Mouse (Mus musculus) ES-E14 (cell line): ENCODE results near the gene Zp3. TPM values are rescaled to one million over a fixed set of nuclear protein-coding genes. Genes with fewer than 3 reads are reported as not detected.
A peak's percentile ranks its signal among the peaks of the same experiment; 100 is the strongest.

ENCODE experiments used
- DNase-seq: peaks from one replicate; pipeline ENCODE4 v3.0.0-alpha.2; 2013; ENCODE audit warnings: low read depth, low spot score
- H3K27ac ChIP-seq: 2 replicates; pipeline ENCODE4 v1.5.1; 2012; ENCODE audit warnings: low read depth, mild to moderate bottlenecking, low read length, moderate library complexity, mixed read lengths; ENCODE audit not compliant: poor library complexity, insufficient read depth, severe bottlenecking
- H3K36me3 ChIP-seq: 2 replicates; pipeline ENCODE4 v1.6.1; 2012; ENCODE audit warnings: mild to moderate bottlenecking, low read length, moderate library complexity, mixed read lengths; ENCODE audit not compliant: control insufficient read depth, poor library complexity, insufficient read depth, severe bottlenecking
- H3K4me1 ChIP-seq, 2 experiments: fragments of 150-350 bp in 1 of 2; sonication (generic) in 1 of 2; 2 replicates each; pipeline ENCODE4 v1.6.1; 2012; ENCODE audit warnings: low read length in 2 of 2, mild to moderate bottlenecking in 1 of 2, mixed read lengths in 1 of 2; ENCODE audit not compliant: control insufficient read depth in 2 of 2, insufficient read depth in 2 of 2, poor library complexity in 1 of 2
- H3K4me3 ChIP-seq, 2 experiments: fragments of 150-350 bp in 1 of 2; sonication (generic) in 1 of 2; 2 replicates each; pipeline ENCODE4 v1.5.1; 2012; ENCODE audit warnings: low read length in 2 of 2, low read depth in 1 of 2, mild to moderate bottlenecking in 1 of 2, mixed read lengths in 1 of 2; ENCODE audit not compliant: insufficient read depth in 1 of 2, poor library complexity in 1 of 2, severe bottlenecking in 1 of 2
- H3K9ac ChIP-seq: 2 replicates; pipeline ENCODE4 v1.6.1; 2012; ENCODE audit warnings: low read depth, mild to moderate bottlenecking, low read length, mixed read lengths; ENCODE audit not compliant: poor library complexity, insufficient read depth, severe bottlenecking
- H3K9me3 ChIP-seq: fragments of 150-350 bp; sonication (generic); 2 replicates; pipeline ENCODE4 v1.6.1; 2012; ENCODE audit warnings: low read depth, mild to moderate bottlenecking, low read length; ENCODE audit not compliant: control insufficient read depth, insufficient read depth
- CHD2 ChIP-seq: IDR thresholded peaks from 2 replicates; pipeline ENCODE4 v1.6.1; 2014; ENCODE audit warnings: mild to moderate bottlenecking, low read depth, low read length, inconsistent platforms
- HCFC1 ChIP-seq: IDR thresholded peaks from 2 replicates; pipeline ENCODE4 v1.6.1; 2012; ENCODE audit warnings: low read length, inconsistent platforms, borderline replicate concordance; ENCODE audit not compliant: insufficient read depth
- MAFK ChIP-seq: IDR thresholded peaks from 2 replicates; pipeline ENCODE4 v1.6.1; 2014; ENCODE audit warnings: mild to moderate bottlenecking, low read depth, low read length, inconsistent platforms; ENCODE audit not compliant: insufficient read depth
- ZC3H11A ChIP-seq: IDR thresholded peaks from 2 replicates; pipeline ENCODE4 v1.6.1; 2012; ENCODE audit warnings: low read depth, mild to moderate bottlenecking, inconsistent platforms, low read length, borderline replicate concordance
- ZNF384 ChIP-seq: IDR thresholded peaks from 2 replicates; pipeline ENCODE4 v1.6.1; 2012; ENCODE audit warnings: low read depth, low read length, inconsistent platforms
- in situ Hi-C, 2 experiments: fragments of 600-800 bp; cut with MboI; formaldehyde crosslinking; loops; one replicate each; pipeline ENCODE4 v1.15.1; 2025; ENCODE audit warnings: low sequenced_read_pairs in 2 of 2, inconsistent platforms in 1 of 2; ENCODE audit not compliant: unreplicated experiment in 2 of 2
- total RNA-seq: library from RNA; depleted of rRNA; stranded (reverse); fragments of 300-350 nt; gene quantifications from 2 replicates; pipeline ENCODE4 v1.2.3, GENCODE M21; 2012

Zp3 gene
- total RNA-seq, 1 experiment = 12.7 TPM

DNA sequence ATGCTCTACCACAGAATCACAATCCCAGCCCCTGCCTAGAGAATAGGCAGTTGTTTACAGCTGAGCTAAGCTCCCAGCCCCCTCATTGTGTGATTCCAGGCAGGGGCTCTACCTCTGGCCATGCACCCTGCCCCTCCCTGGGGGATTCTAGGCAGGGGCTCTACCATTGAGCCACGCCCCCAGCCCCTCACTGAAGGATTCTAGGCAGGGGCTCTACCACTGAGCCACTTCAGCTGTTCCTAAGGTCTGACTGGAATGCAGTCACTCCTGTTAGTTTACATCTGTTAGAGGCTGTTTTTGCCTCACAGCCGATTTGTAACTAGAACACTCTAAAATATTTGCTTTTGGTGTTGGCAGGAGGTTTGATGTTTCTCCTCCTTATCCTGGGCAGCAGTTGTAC lies 22.4 kb downstream of the Zp3 start:
- no peak for DNase-seq
- Histone ChIP-seq H3K4me3 (no peak overlapping the region), H3K9ac (no peak overlapping the region), H3K4me1 (peaks cover 3 to 8% of the 10 kb centered on the region in 2 experiments; a peak in 3 of 4 replicates), H3K9me3 (no peaks in the 10 kb centered on the region), H3K27ac (peak overlapping the region; percentile 92), H3K36me3 (peaks cover 7% of the 10 kb centered on the region; the same call in 1 of the 2 replicates)
- TF ChIP-seq HCFC1 (no peak), ZNF384 (no peak), CHD2 (no peak), ZC3H11A (no peak), MAFK (no peak)
- in situ Hi-C loops = no loop called here

DNA sequence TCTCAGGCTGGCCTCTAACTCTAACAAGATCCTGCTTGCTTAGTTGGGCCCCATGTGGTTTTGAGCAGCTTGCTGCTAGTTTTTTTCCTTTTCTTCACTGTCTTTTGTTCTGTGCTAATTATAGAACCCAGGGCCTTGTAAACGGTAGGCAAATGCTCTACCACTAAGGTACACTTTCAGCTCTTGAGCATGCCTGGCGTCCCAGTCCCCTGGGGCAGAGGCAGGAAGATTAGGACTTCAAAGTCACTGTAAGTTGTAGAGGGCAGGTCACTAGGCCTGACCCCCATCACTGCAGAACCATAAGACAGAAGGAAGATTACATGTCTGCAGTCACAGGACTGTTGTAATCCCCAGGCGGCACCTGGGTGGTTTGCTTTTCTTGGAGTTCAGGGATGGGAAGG lies 22.9 kb downstream of the Zp3 start:
- no peak for DNase-seq
- peaks cover 3 to 7% of the 10 kb centered on the region in 2 experiments; a peak in 3 of 4 replicates for H3K4me1 ChIP-seq
- no peak overlapping the region for H3K4me3 ChIP-seq
- no peak for TF ChIP-seq HCFC1
- no peak for TF ChIP-seq MAFK
- TF ChIP-seq ZC3H11A = no peak
- TF ChIP-seq CHD2 = no peak
- TF ChIP-seq ZNF384 = no peak
- in situ Hi-C loops = no loop called here
- H3K27ac ChIP-seq = peak overlapping the region; percentile 92
- H3K36me3 ChIP-seq = peaks cover 7% of the 10 kb centered on the region; the same call in 1 of the 2 replicates
- no peaks in the 10 kb centered on the region for H3K9me3 ChIP-seq
- no peak overlapping the region for H3K9ac ChIP-seq

DNA sequence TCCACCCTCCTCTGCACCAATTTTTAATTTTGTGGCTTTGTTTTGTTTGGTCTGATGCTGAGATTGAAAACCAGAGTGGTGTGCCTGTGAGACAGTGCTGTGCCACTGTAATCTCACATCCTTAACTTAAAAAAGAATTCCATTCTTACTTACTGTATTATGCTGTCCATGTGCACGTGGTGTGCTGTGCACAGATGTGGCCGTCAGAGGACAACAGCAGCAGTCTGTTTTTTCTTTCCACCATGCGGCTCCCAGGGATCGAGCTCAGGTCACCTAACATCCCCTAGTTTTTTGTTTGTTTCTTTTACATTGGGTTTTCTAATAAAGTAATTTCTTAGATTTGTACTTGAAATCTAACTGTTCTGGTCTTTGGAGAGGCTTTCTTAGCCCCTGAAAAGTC lies 24.6 kb downstream of the Zp3 start:
- in situ Hi-C loops = no loop called here
- H3K4me3 ChIP-seq = no peak overlapping the region
- no peak overlapping the region for H3K9ac ChIP-seq
- no peak overlapping the region for H3K27ac ChIP-seq
- peaks cover 3 to 9% of the 10 kb centered on the region in 2 experiments for H3K4me1 ChIP-seq
- peaks cover 4% of the 10 kb centered on the region; the same call in 1 of the 2 replicates for H3K36me3 ChIP-seq
- DNase-seq = no peak
- no peak for TF ChIP-seq HCFC1
- no peak for TF ChIP-seq MAFK
- no peak for TF ChIP-seq ZC3H11A
- no peak for TF ChIP-seq ZNF384
- no peak for TF ChIP-seq CHD2
- no peaks in the 10 kb centered on the region for H3K9me3 ChIP-seq

DNA sequence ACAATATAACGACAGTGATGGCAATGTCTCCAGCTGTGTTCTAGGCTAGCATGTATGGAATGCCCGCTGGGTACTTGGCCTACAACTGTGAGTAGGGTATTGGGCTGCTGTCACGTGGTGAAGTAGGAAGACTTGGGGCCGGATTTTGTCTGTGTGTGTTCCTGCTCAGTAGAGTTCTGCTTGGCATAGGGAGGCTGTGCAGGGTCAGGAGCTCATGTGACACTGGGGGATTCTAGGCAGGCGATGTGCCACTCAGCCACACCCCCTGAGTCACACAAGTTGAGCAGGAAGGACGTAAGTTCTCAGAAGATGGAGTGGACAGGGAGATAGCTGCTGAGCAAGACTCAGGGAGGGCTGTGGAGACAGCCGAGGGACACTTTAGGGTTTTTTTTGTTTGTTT lies 27.8 kb downstream of the Zp3 start:
- in situ Hi-C loops = no loop called here
- H3K27ac ChIP-seq = no peak overlapping the region

DNA sequence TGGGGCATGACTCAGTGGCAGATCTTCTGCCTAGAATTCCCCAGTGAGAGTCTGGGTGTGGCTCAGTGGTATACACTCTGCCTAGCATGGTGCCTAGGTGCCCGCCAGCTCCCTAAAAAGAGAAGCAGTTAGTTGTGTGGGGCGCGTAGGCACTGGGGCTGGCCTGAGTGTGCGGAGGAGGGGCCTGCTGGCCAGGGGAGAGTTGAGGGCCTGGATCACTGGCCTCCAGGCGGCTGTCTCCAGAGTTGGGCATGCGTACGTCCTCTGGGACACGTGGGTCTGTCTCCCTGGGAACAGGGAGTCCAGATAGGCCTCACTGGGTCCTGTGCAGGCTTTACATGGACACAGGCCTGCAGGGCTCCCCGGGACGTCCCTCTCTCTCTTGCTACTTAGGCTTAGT lies 35.0 kb downstream of the Zp3 start:
- Histone ChIP-seq H3K36me3 (peaks cover 18% of the 10 kb centered on the region), H3K27ac (no peak overlapping the region), H3K9me3 (no peaks in the 10 kb centered on the region), H3K4me1 (peaks cover 4 to 34% of the 10 kb centered on the region in 2 experiments; a peak in 2 of 4 replicates), H3K9ac (no peak overlapping the region), H3K4me3 (no peak overlapping the region)
- no peak for DNase-seq
- in situ Hi-C loops = no loop called here
- TF ChIP-seq MAFK = no peak
- no peak for TF ChIP-seq ZNF384
- no peak for TF ChIP-seq CHD2
- TF ChIP-seq HCFC1 = no peak
- TF ChIP-seq ZC3H11A = no peak

More for the DNA sequence above, 27.8 kb downstream of the Zp3 start:
- no peaks in the 10 kb centered on the region for H3K9me3 ChIP-seq
- no peak for TF ChIP-seq MAFK
- TF ChIP-seq CHD2 = no peak
- TF ChIP-seq ZC3H11A = no peak
- no peak for TF ChIP-seq ZNF384
- no peak for TF ChIP-seq HCFC1
- H3K9ac ChIP-seq = no peak overlapping the region
- DNase-seq = no peak
- H3K4me1 ChIP-seq = peaks cover 3 to 6% of the 10 kb centered on the region in 2 experiments
- H3K36me3 ChIP-seq = peaks cover 18% of the 10 kb centered on the region
- no peak overlapping the region for H3K4me3 ChIP-seq
